Mouse (Mus musculus) retina, postnatal 7 days (tissue): ENCODE data around the gene Syna.

Experiments
- DNase-seq: peaks from one replicate; pipeline ENCODE4 v3.0.0-alpha.2; 2012; ENCODE audit warnings: low read depth, low spot score

Gene Syna

GRCm38 (mm10) chr5:134530830-134531229 lies 29.1 kb downstream of the Syna start:
- no peak for DNase-seq

GRCm38 (mm10) chr5:134528488-134528887 lies 31.5 kb downstream of the Syna start:
- DNase-seq: no peak

GRCm38 (mm10) chr5:134525971-134526711 lies 33.8 kb downstream of the Syna start:
- no peak for DNase-seq

GRCm38 (mm10) chr5:134523728-134524127 lies 36.2 kb downstream of the Syna start:
- DNase-seq: no peak

GRCm38 (mm10) chr5:134522524-134522923 lies 37.4 kb downstream of the Syna start:
- no peak for DNase-seq

DNA sequence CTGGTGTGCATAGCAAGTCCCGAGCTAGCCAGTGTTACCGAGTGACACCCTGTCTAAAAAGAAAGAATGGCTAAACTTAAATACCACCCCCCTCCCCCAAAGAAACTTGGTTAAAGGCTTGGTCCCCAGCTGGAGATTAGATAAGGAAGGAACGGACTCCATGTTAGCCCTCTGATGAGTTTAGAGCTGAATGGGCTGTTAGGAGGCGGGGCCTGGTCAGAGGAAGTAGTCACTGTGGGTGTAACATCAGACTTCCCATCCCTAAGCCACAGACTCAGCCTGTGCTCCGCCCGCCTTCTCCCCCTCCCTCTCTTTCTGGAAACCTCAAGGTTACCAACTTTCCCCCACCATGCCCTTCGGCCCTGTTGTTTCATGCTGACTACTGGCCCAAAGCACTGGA lies 38.2 kb downstream of the Syna start:
- DNase-seq: no peak

DNA sequence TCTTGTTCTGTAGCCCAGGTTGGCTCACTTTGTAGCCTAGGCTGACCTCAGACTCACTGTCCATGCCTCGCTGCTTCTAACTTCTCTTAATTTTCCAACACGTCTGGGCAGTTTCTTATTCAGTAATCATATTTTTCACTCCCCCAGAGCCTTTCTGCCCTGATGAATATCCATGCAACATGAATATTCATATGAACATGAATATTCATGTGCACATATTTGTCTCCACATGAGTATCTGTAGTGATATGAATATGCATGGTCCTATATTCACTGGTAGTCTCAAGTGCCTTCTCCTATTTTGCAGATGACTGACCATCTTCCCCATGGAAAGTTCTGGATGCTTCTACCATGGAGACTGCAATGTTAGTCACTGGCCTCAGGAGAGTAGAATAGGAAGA lies 38.8 kb downstream of the Syna start:
- no peak for DNase-seq

- no peak for DNase-seq
These were observed 39.9 kb downstream of the Syna start for GRCm38 (mm10) chr5:134520120-134520519.

DNA sequence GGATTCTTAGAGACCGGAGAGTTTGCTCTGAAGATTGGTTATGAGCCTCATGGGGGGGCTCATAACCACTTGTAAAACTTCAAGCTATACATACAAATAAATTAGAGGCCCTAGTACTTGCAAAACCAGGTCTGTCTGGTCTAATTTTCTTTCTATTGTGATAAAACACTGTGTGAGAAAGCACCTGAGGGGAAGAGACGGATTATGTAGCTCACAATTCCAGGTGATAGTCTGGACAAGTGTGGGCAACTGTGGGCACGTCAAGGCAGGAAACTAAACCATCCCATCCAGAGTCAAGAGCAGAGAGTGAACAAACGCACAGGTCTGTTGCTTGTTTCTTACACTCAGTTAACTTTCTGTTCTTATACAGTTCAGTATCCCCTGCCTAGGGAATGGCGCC lies 40.5 kb downstream of the Syna start:
- no peak for DNase-seq

- DNase-seq: no peak
These were observed 47.9 kb downstream of the Syna start for GRCm38 (mm10) chr5:134512086-134512485.

DNA sequence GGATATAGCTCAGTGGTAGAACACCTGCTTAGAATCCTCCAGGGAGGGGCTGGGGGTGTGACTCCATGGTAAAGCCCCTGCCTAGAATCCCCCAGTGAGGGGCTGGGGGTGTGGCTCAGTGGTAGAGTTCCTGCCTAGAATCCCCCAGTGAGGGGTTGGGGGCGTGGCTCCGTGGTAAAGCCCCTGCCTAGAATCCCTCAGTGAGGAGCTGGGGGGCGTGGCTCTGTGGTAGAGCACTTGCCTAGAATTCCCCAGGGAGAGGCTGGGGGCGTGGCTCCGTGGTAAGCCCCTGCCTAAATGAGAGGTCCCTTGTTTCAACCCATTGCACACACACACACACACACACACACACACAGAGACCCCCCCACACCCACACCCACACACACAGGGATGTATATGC lies 49.7 kb downstream of the Syna start:
- DNase-seq: no peak

- no peak for DNase-seq
These were observed 51.0 kb downstream of the Syna start for GRCm38 (mm10) chr5:134508965-134509364.
